Mouse (Mus musculus): ENCODE measurements around the gene Wfdc11.
"Not testable (repeated sequence)": the region's sequence is repeated elsewhere in the genome, so short reads cannot be mapped to it uniquely, and the experiment has no call there.

Gene Wfdc11

GRCm38 (mm10) chr2:164673987-164674386 lies at the start of gene Wfdc11:
Gene Wfdc11 (minus strand): TSS chr2:164674087.
- DNase-seq (ENCODE audit: low read depth, low spot score) = no peak

DNA sequence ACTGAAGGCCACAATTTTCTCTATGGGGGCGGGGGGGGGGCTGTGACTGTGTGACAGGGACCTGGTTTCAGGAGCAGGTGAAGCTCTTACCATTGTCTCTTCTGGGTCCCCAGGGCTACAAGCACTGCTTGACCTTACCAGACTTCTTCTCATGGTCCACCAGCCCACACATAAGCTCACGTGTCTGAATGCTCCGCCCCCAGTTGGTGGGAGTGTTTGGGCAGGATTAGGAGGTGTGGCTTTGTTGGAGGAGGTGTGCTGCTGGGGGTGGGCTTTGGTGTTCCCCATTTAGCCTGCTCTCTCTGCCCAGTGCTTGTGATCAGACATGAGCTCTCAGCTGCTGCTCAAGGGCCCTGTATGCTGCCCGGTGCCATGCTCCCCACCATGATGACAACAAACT lies 49.4 kb upstream of the Wfdc11 start:
- DNase-seq (ENCODE audit: low read depth, low spot score) = no peak

DNA sequence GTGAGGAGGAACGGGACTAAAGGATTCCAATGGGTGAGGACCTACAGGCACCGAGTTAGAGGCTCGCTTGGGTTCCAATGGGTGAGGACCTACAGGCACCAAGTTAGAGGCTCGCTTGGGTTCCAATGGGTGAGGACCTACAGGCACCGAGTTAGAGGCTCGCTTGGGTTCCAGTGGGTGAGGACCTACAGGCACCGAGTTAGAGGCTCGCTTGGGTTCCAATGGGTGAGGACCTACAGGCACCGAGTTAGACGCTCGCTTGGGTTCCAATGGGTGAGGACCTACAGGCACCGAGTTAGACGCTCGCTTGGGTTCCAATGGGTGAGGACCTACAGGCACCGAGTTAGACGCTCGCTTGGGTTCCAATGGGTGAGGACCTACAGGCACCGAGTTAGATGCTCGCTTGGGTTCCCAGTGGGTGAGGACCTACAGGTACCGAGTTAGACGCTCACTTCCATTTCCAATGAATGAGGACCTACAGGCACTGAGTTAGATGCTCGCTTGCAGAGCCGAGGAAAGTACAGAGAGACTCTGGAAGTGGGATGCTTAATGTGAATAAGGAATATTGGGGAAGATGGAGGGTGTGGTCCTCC lies 42.4 kb upstream of the Wfdc11 start:
- not testable (repeated sequence) for DNase-seq (ENCODE audit: low read depth, low spot score)

- no peak for DNase-seq (ENCODE audit: low read depth, low spot score)
Measured at GRCm38 (mm10) chr2:164715005-164715404, 41.1 kb upstream of the Wfdc11 start, which contains the start of gene Spint5. Gene Spint5 (plus strand): TSS chr2:164715305.

DNA sequence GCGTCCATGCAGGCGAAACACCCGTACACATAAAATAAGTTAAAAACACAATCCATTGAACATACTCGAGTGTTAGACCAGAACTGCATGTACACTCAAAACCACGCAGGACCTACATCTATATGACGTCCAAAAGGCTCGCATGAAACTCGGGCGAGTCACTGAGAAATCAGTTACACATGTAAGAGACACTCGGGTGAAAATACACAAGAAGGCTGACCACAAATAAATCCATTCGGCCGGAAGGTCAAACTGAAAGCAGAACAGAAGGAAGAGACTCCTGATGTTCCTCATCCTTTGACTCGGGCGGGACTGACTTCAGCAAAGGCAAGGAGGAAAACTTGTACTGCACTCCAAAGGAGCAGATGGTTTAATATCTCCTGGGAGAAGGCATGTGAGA lies 32.1 kb upstream of the Wfdc11 start:
- DNase-seq (ENCODE audit: low read depth, low spot score) = no peak

DNA sequence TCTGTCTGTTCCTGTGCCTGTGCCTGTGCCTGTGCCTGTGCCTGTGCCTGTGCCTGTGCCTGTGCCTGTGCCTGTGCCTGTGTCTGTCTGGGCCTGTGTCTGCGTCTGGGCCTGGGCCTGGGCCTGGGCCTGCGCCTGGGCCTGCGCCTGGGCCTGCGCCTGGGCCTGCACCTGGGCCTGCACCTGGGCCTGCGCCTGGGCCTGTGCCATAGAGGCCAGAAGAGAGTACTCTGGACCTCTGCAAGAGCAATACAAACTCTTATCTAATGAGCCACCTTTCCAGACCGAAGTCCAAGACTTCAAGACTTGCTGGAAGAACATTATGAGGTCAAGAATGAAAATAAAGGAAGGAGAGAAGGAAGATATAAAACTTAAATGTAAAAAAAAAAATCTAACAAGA lies 31.4 kb upstream of the Wfdc11 start:
- no peak for DNase-seq (ENCODE audit: low read depth, low spot score)

DNA sequence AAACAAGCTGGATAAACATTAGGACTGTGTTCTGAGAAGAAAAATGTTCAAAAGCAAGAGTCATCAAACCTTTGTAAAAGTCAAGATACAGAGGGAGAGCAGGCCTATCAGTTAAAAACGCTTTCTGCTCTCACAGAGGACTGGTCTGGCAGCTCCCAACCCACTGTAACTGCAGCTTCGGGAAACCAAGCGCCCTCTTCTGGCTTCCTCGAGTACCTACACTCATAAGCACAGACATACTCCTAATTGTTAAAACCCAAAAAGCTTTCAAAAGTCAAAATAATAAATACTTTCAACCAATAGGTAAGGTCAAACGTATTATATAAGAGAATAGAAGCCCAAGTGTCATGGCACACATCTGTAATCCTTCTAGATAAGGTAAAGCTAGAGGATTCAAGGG lies 30.3 kb upstream of the Wfdc11 start:
- no peak for DNase-seq (ENCODE audit: low read depth, low spot score)

DNA sequence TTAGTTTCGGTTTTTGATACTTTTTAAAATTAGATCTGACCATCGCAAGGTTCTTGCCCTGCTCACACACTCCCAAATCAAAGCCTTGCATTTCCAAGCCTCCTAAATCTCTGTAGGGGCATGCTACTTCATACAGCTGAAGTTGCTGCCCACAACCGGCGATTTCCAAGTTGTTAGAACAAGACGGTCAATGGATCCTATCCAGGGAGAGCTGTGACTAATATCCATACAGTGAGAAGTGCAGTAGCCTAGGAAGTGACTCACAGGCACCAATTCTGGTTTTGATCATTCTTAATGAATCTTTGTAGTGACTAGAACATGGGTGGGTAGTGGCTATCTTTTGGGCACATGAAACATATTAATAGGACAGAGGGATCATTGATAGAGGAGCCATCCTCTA lies 27.9 kb upstream of the Wfdc11 start:
- no peak for DNase-seq (ENCODE audit: low read depth, low spot score)

DNA sequence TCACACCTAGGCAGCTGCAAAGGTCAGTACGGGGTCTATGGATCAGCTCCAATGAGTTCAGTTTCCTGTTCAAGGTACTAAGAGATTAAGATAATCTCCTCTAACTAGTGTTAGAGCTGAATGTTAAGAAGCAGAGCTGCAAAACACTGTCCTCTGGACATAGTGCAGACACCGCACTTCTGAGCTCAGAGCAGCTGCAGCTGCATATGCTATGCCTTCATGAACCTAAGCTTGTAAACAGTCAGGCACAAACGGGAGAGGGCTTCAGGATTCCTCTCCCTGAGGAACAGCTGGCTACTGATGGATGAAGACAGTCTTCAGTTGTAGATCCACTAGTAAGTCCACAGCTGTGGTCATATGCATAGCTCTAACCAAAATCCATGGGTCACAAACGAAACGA lies 27.1 kb upstream of the Wfdc11 start:
- no peak for DNase-seq (ENCODE audit: low read depth, low spot score)

DNA sequence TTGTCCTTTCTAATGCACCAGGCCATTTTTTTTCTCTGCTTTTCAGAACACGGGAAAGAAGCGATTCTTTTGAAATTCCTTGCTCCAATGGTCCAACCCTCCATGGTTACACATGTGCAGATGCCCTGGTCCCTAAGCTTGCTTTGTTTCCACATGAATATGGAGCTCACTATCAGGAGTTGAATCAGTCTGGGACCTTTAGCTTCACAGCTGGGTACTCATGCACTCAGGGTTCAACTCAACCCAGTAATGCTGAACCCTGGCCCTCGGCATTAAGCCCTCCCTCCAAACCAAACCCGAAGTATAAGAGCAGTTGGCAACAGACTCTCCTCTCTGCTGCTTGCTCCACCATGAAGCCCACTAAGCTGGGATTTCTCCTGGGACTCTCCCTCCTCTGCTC lies 24.3 kb upstream of the Wfdc11 start, which contains the start of gene Spint4:
Gene Spint4, plus strand, starts transcription at position 301 of the 400 bp plus-strand sequence.
- no peak for DNase-seq (ENCODE audit: low read depth, low spot score)

DNA sequence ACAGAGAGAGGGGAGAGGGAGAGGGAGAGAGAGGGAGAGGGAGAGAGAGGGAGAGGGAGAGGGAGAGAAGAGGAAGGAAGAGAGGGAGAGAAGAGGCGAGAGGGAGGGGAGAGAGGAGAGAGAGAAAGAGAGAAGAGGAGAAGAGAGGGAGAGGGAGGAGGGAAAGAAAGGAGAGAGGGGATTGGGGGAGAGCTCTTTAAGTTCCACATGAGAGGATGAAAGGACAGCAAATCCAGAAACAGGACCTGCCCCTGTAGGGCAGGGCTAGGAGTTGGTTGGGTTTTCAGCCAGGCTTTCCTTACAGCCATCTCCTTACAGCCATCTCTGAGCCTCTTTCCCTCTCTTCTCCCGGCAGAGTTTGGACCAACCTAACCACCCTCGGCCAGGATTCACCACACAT lies 10.9 kb upstream of the Wfdc11 start, which contains the start of gene Wfdc13:
Gene Wfdc13, plus strand, starts transcription at position 301 of the 400 bp plus-strand sequence.
- DNase-seq (ENCODE audit: low read depth, low spot score) = no peak

- DNase-seq (ENCODE audit: low read depth, low spot score) = no peak
Measured at GRCm38 (mm10) chr2:164679906-164680305, 6.0 kb upstream of the Wfdc11 start.

GRCm38 (mm10) chr2:164678848-164679625 lies 5.2 kb upstream of the Wfdc11 start:
- peak; percentile 22 for DNase-seq (ENCODE audit: low read depth, low spot score)

- no peak for DNase-seq (ENCODE audit: low read depth, low spot score)
Measured at GRCm38 (mm10) chr2:164676916-164677685, 3.2 kb upstream of the Wfdc11 start.

DNA sequence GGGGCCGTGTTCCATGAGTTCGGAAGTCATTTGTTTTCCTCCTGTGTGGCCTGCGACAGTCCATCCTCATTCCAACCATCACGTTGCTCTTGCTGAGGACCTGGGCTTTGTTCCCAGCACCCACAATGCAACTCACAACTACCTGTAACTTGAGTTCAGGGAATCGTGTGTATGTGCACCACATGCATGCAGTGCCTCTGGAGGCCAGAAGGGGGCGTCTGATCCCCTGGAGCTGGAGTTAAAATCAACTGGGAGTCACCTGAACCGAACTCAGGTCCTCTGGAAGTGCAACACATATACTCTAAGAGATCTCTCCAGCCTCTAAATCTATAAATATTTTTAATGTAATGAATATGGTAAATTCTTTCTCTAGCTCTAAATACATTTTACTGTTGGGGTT lies 2.2 kb upstream of the Wfdc11 start:
- DNase-seq (ENCODE audit: low read depth, low spot score) = no peak

DNA sequence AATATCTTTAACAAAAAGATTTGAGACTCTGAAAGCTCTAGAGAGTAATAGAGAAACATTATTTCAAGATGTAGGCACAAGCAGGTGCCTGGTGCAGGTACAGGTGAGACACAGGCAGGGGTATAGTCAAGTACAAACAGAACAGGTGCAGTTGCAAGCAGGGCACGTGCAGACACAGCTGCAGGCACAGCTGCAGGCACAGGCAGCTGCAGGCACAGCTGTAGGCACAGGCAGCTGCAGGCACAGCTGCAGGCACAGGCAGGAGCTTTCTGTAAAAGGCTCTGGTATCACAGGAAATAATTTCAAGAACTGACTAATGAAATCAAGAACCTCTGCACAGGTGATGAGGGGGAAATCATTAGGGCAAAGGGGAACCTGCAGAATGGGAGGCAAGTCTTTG lies 2.9 kb downstream of the Wfdc11 start:
- DNase-seq (ENCODE audit: low read depth, low spot score) = no peak

DNA sequence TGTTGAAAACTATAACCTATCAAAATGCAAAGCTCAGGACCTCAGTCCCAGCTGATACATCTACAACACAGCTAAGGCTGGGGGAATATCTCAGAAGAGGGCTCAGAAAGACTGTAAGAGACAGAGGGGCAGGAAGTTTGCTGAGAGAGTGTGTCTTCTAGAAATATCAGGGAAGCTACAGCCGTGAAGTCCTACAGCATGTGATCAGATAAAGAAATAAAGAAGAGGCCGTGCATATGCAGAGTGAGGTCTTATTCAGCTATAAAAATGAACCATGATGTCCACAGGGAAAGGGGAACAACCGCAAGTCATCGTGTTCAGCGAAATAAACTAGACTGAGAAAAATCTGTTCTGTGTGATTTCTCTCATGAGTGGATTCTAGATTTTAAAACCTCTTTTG lies 3.6 kb downstream of the Wfdc11 start:
- no peak for DNase-seq (ENCODE audit: low read depth, low spot score)

DNA sequence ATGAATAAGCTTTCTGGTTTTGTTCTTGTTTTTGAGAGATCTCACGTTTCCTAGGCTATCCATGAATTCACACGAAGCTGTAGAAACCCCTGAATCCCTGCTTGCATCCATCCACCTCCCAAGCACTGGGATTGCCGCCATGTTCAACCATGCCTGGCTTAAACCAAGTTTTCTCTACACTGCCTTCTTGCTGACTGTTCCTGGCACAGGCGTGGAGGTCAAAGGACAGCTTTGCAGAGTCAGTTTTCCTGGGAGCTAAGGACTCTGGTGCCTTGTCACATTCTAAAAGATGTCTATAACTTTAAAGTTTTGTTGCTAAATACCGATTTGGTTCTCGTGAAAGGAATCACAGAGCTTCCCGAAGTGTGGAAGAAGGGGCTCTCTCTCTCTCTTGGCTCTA lies 9.0 kb downstream of the Wfdc11 start:
- DNase-seq (ENCODE audit: low read depth, low spot score) = no peak

DNA sequence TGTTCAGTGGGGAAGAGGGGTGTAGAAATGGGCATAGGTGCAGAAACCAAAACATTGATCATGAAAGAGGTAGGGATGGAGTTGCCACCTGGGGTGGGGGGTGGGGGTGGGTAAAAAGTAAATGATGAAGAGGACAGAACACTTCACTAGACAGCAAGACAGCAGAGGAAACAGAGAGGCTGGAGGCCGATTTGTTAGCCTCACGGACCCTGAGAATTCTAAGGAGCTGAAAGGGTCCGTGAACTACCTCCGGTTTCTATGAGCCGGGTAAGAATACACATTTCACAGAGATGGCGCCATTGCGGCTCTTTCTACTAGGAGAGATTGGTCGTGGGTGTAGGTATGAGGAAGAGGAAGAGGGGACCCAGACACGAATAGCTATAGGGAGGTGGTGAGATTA lies 17.4 kb downstream of the Wfdc11 start, which contains the start of gene Wfdc9:
Gene Wfdc9, minus strand, starts transcription at position 101 of the 400 bp plus-strand sequence.
- DNase-seq (ENCODE audit: low read depth, low spot score) = no peak

- no peak for DNase-seq (ENCODE audit: low read depth, low spot score)
Measured at GRCm38 (mm10) chr2:164655858-164656257, 18.0 kb downstream of the Wfdc11 start, which contains the start of gene Wfdc10. Gene Wfdc10 (plus strand): TSS chr2:164656046.

GRCm38 (mm10) chr2:164641881-164642673 lies 31.8 kb downstream of the Wfdc11 start:
- DNase-seq (ENCODE audit: low read depth, low spot score) = no peak
